Mouse (Mus musculus) cortical plate, adult 2 months (tissue): ENCODE data around the gene Zswim1. TPM values are rescaled to one million over a fixed set of nuclear protein-coding genes. Genes with fewer than 3 reads are reported as not detected.

Source experiments
- polyA plus RNA-seq: library from polyadenylated mRNA; depleted of rRNA; stranded (reverse); fragments of >200 nt; gene quantifications from 2 replicates; pipeline ENCODE4 v1.2.3, GENCODE M21; 2012; rRNA removed

The Zswim1 gene
- polyA plus RNA-seq, 1 experiment = 17.0 TPM

Other genes starting within 250 kb of the Zswim1 start
- gene Spint3, start 249.2 kb upstream of the Zswim1 start, polyA plus RNA-seq = not detected in 2 replicates
- gene Wfdc6a, start 237.2 kb upstream of the Zswim1 start, polyA plus RNA-seq = not detected in 2 replicates
- gene Eppin, start 229.1 kb upstream of the Zswim1 start, polyA plus RNA-seq = not detected in 2 replicates
- not detected in 2 replicates for gene Wfdc6b, start 209.2 kb upstream of the Zswim1 start, polyA plus RNA-seq
- gene Wfdc8, start 209.1 kb upstream of the Zswim1 start, polyA plus RNA-seq = not detected in 2 replicates
- gene Wfdc16, start 183.9 kb upstream of the Zswim1 start, polyA plus RNA-seq = not detected in 2 replicates
- not detected in 2 replicates for gene Wfdc10, start 166.6 kb upstream of the Zswim1 start, polyA plus RNA-seq
- not detected in 2 replicates for gene Wfdc9, start 166.1 kb upstream of the Zswim1 start, polyA plus RNA-seq
- not detected in 2 replicates for gene Wfdc11, start 148.6 kb upstream of the Zswim1 start, polyA plus RNA-seq
- not detected in 2 replicates for gene Wfdc13, start 137.6 kb upstream of the Zswim1 start, polyA plus RNA-seq
- gene Spint4, start 124.2 kb upstream of the Zswim1 start, polyA plus RNA-seq = not detected in 2 replicates
- gene Spint5, start 107.4 kb upstream of the Zswim1 start, polyA plus RNA-seq = not detected in 2 replicates
- 2.4 and 2.6 TPM in 2 replicates for gene Wfdc3, start 76.8 kb upstream of the Zswim1 start, polyA plus RNA-seq
- 35.5 and 36.4 TPM in 2 replicates for gene Dnttip1, start 76.7 kb upstream of the Zswim1 start, polyA plus RNA-seq
- gene Ube2c, start 52.8 kb upstream of the Zswim1 start, polyA plus RNA-seq = 1.4 and 3.0 TPM in 2 replicates
- gene Tnnc2, start 42.7 kb upstream of the Zswim1 start, polyA plus RNA-seq = 1.3 and 1.6 TPM in 2 replicates
- gene Snx21, start 36.9 kb upstream of the Zswim1 start, polyA plus RNA-seq = 55.7 and 64.2 TPM in 2 replicates
- 29.8 and 30.3 TPM in 2 replicates for gene Acot8, start 17.8 kb upstream of the Zswim1 start, polyA plus RNA-seq
- gene Zswim3, start 17.6 kb upstream of the Zswim1 start, polyA plus RNA-seq = 7.2 and 7.6 TPM in 2 replicates
- gene Spata25, start 5.9 kb downstream of the Zswim1 start, polyA plus RNA-seq = 0.23 and 0.66 TPM in 2 replicates
- gene Ctsa, start 10.2 kb downstream of the Zswim1 start, polyA plus RNA-seq = 200 and 204 TPM in 2 replicates
- 5.0 and 5.2 TPM in 2 replicates for gene Neurl2, start 10.8 kb downstream of the Zswim1 start, polyA plus RNA-seq
- 172 and 186 TPM in 2 replicates for gene Pltp, start 35.0 kb downstream of the Zswim1 start, polyA plus RNA-seq
- 39.1 and 41.7 TPM in 2 replicates for gene Pcif1, start 56.6 kb downstream of the Zswim1 start, polyA plus RNA-seq
- gene Zfp335, start 89.1 kb downstream of the Zswim1 start, polyA plus RNA-seq = 29.1 and 30.2 TPM in 2 replicates
- gene Mmp9, start 118.1 kb downstream of the Zswim1 start, polyA plus RNA-seq = 1.1 and 1.5 TPM in 2 replicates
- 396 and 421 TPM in 2 replicates for gene Slc12a5, start 138.1 kb downstream of the Zswim1 start, polyA plus RNA-seq
- gene Ncoa5, start 212.2 kb downstream of the Zswim1 start, polyA plus RNA-seq = 48.0 and 53.1 TPM in 2 replicates
- 2.0 TPM in 2 replicates for gene Cd40, start 232.9 kb downstream of the Zswim1 start, polyA plus RNA-seq